Mouse (Mus musculus) adrenal gland, postnatal 36 days (tissue): ENCODE measurements around the gene Gabbr2. TPM values are rescaled to one million over a fixed set of nuclear protein-coding genes. Genes with fewer than 3 reads are reported as not detected.

ENCODE experiments used
- total RNA-seq, 2 experiments: library from RNA; stranded (reverse); gene quantifications; 2 replicates each; pipeline ENCODE4 v1.2.3; 2021

Gene Gabbr2
- total RNA-seq, 2 experiments from 2014 or later, result 0.20 TPM; not detected in 1

Other genes with a start within 250 kb of the Gabbr2 start
- gene Anks6, start 65.6 kb upstream of the Gabbr2 start, total RNA-seq, result 1 to 10 TPM; 3.5 to 5.2 TPM
- gene Galnt12, start 100.0 kb upstream of the Gabbr2 start, total RNA-seq, result under 1 TPM; 0.56 to 0.69 TPM
- gene Col15a1, start 216.3 kb upstream of the Gabbr2 start, total RNA-seq, result 10 to 100 TPM; 27.5 to 80.0 TPM